Mouse (Mus musculus) embryonic facial prominence, embryonic 15.5 days (tissue): ENCODE measurements around the gene Btbd9. TPM values are rescaled to one million over a fixed set of nuclear protein-coding genes. Genes with fewer than 3 reads are reported as not detected.

Experiments used
- ATAC-seq: fragments of 200-750 bp; cut with Nextera tagmentation; 2 replicates; pipeline ENCODE4 v1.8.0; 2017; ENCODE audit warnings: low read depth, moderate TSS enrichment; ENCODE audit not compliant: insufficient number of reproducible peaks, low FRiP score, low TSS enrichment
- H3K27ac ChIP-seq: fragments of 300-500 bp; sonication (generic); replicated peaks from 2 replicates; pipeline ENCODE4 v1.5.1; 2015; ENCODE audit warnings: mild to moderate bottlenecking, inconsistent platforms
- H3K27me3 ChIP-seq: fragments of 300-500 bp; sonication (generic); 2 replicates; pipeline ENCODE4 v1.6.1; 2015; ENCODE audit warnings: inconsistent platforms
- H3K36me3 ChIP-seq: fragments of 300-500 bp; sonication (generic); 2 replicates; pipeline ENCODE4 v1.6.1; 2015; ENCODE audit warnings: mild to moderate bottlenecking, inconsistent platforms
- H3K4me1 ChIP-seq: fragments of 300-500 bp; sonication (generic); 2 replicates; pipeline ENCODE4 v1.6.1; 2015; ENCODE audit warnings: inconsistent platforms
- H3K4me2 ChIP-seq: fragments of 300-500 bp; sonication (generic); replicated peaks from 2 replicates; pipeline ENCODE4 v1.6.1; 2015; ENCODE audit warnings: mild to moderate bottlenecking, inconsistent platforms
- H3K4me3 ChIP-seq: fragments of 300-500 bp; sonication (generic); replicated peaks from 2 replicates; pipeline ENCODE4 v1.5.1; 2015; ENCODE audit warnings: mild to moderate bottlenecking, inconsistent platforms
- H3K9ac ChIP-seq: fragments of 300-500 bp; sonication (generic); 2 replicates; pipeline ENCODE4 v1.6.1; 2015; ENCODE audit warnings: inconsistent platforms
- H3K9me3 ChIP-seq: fragments of 300-500 bp; sonication (generic); replicated peaks from 2 replicates; pipeline ENCODE4 v1.6.1; 2016; ENCODE audit warnings: inconsistent platforms
- WGBS: fragments of 180-500 bp; shearing (Covaris S2); methylation state at CpG from one replicate; pipeline ENCODE4 v1.1.7; 2015; 5-methylcytosine and 5-hydroxymethylcytosine counted together
- polyA plus RNA-seq: library from polyadenylated mRNA; unstranded; fragments of >200 nt; fragmentation: Nextera tagmentation; extraction: Ambion mirVana; gene quantifications from 2 replicates; pipeline ENCODE4 v1.2.1, GENCODE M21; 2015

The Btbd9 gene
- polyA plus RNA-seq, 1 experiment from 2014 or later, result 56.6 TPM

DNA sequence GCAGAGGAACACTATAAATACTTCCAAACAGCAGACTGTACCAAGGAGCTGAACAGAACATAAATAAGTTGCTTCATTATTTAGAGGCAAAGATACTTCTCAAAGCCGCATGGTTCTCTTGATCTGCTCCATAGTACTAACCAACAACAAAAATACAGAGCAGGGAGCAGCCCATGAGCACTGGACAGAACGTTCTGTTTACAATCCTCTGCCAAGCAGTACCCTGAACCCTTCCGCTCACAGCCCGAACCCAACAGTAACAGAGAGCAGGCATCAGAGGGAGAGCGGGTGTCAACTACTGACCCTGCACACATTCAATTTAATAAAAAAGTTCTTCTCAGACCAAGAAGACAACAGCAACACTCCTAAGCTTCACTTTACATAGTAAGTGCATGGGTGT lies 117.4 kb downstream of the Btbd9 start:
- H3K4me1 ChIP-seq, result 0 out of 2 replicates have a peak, but pooled peaks cover 15% of the 10 kb centered on the region
- 0 out of 2 replicates have a peak, but pooled peaks cover 2% of the 10 kb centered on the region for H3K27me3 ChIP-seq
- H3K36me3 ChIP-seq, result no peaks in the 10 kb centered on the region
- H3K9me3 ChIP-seq, result no peaks in the 10 kb centered on the region
- no peak overlapping the region for H3K27ac ChIP-seq
- 90% methylated on average over 5 of the region's 5 CpGs for WGBS
- H3K4me2 ChIP-seq, result no peak overlapping the region
- H3K4me3 ChIP-seq, result no peak overlapping the region
- no peak overlapping the region for H3K9ac ChIP-seq
- ATAC-seq, result no peak

- no peak for ATAC-seq
- H3K4me1 ChIP-seq, result 0 out of 2 replicates have a peak, but pooled peaks cover 11% of the 10 kb centered on the region
- 0 out of 2 replicates have a peak, but pooled peaks cover 2% of the 10 kb centered on the region for H3K27me3 ChIP-seq
- 58% methylated on average over 3 of the region's 3 CpGs for WGBS
- H3K36me3 ChIP-seq, result no peaks in the 10 kb centered on the region
- no peak overlapping the region for H3K9ac ChIP-seq
- H3K4me3 ChIP-seq, result no peak overlapping the region
- no peak overlapping the region for H3K27ac ChIP-seq
- no peak overlapping the region for H3K4me2 ChIP-seq
- no peaks in the 10 kb centered on the region for H3K9me3 ChIP-seq
Measured at GRCm38 (mm10) chr17:30458301-30458700, 118.0 kb downstream of the Btbd9 start.

- 83% methylated on average over 7 of the region's 7 CpGs for WGBS
- Histone ChIP-seq H3K9me3 (no peaks in the 10 kb centered on the region), H3K36me3 (no peaks in the 10 kb centered on the region), H3K4me3 (no peak overlapping the region), H3K27me3 (0 out of 2 replicates have a peak, but pooled peaks cover 2% of the 10 kb centered on the region), H3K4me2 (no peak overlapping the region), H3K4me1 (0 out of 2 replicates have a peak, but pooled peaks cover 11% of the 10 kb centered on the region), H3K9ac (no peak overlapping the region), H3K27ac (no peak overlapping the region)
- ATAC-seq, result no peak
Measured at GRCm38 (mm10) chr17:30457486-30457885, 118.8 kb downstream of the Btbd9 start.

DNA sequence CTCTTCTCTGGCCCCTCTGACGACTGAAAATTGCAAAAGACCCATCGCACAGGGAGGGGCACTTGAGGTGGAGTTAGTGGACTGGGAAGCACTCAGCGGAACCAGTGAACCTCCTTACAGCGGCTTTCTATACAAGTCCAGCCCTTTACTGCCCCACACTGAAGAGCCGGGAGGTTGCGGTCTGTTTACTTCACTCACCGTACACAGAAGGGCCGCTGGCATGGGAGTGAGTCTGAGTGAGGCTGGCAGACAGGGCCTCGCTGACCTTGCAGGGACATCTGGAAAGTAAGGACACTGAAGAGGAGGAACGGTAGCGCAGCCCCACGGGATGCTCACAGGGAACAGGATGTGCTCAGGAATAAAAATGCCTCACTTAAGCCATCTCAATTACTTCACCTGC lies 120.0 kb downstream of the Btbd9 start:
- 75% methylated on average over 12 of the region's 12 CpGs for WGBS
- Histone ChIP-seq H3K36me3 (no peaks in the 10 kb centered on the region), H3K9me3 (no peaks in the 10 kb centered on the region), H3K9ac (no peak overlapping the region), H3K27me3 (0 out of 2 replicates have a peak, but pooled peaks cover 2% of the 10 kb centered on the region), H3K4me1 (0 out of 2 replicates have a peak, but pooled peaks cover 11% of the 10 kb centered on the region), H3K27ac (no peak overlapping the region), H3K4me3 (no peak overlapping the region), H3K4me2 (no peak overlapping the region)
- ATAC-seq, result no peak

DNA sequence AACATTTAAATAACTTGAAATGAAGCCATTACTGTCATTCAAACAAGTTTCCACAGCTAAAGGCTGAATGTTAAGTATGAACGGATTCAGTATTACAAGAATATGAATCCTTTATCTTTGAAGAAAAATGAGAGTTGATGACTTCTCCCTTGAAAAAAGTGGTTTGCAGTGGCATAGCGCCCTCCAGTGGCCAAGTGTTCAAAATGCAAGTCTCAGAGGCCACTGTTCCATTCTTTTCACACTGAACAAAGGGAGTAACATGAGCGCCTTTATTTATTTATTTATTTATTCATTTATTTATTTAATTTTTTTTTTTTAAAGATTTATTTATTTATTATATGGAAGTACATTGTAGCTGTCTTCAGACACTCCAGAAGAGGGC lies 121.4 kb downstream of the Btbd9 start:
- H3K27ac ChIP-seq, result no peak overlapping the region
- no peaks in the 10 kb centered on the region for H3K36me3 ChIP-seq
- ATAC-seq, result no peak
- H3K4me1 ChIP-seq, result 0 out of 2 replicates have a peak, but pooled peaks cover 11% of the 10 kb centered on the region
- no peak overlapping the region for H3K4me3 ChIP-seq
- 0 out of 2 replicates have a peak, but pooled peaks cover 2% of the 10 kb centered on the region for H3K27me3 ChIP-seq
- no peak overlapping the region for H3K4me2 ChIP-seq
- 16% methylated on average over 3 of the region's 3 CpGs for WGBS
- H3K9ac ChIP-seq, result no peak overlapping the region
- H3K9me3 ChIP-seq, result no peaks in the 10 kb centered on the region

DNA sequence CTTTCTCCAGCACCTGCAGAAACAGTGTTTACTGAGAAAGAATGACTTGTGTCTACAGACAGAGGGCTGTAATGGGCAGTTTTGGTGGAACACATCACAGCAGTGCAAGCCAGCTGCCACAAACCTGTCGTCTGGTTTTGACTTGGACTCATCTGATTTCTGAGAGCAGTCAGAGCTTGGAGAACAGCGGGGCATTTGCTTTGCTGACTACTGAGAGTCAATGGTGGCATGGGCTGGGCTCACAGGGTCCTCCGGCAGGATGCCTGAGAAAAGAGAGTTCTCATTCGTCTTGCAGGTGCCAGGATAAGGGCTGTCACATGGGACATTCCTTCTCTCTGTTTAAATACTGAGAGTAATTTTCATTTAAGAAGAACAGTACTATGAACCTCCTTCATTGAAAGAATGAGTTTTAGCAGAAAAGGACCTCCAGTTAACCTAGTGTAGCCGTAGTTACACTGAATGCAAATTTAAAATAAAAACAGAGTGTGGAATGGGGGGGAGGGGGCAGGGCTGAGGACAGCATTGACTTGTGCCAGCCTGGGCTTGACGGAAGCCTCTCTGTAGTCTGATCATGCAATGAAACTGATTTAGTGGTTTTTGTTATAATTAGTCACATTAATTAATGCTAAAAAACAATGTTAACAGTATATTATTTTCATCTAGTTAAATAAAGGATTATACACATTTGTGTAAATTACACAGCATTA lies 122.0 kb downstream of the Btbd9 start:
- Histone ChIP-seq H3K4me3 (no peak overlapping the region), H3K9me3 (no peaks in the 10 kb centered on the region), H3K36me3 (no peaks in the 10 kb centered on the region), H3K9ac (no peak overlapping the region), H3K27ac (no peak overlapping the region), H3K4me1 (0 out of 2 replicates have a peak, but pooled peaks cover 11% of the 10 kb centered on the region), H3K4me2 (no peak overlapping the region), H3K27me3 (0 out of 2 replicates have a peak, but pooled peaks cover 2% of the 10 kb centered on the region)
- no peak; the same call in 1 of the 2 replicates for ATAC-seq
- 56% methylated on average over 6 of the region's 6 CpGs for WGBS

GRCm38 (mm10) chr17:30453272-30453671 lies 123.0 kb downstream of the Btbd9 start:
- Histone ChIP-seq H3K4me3 (no peak overlapping the region), H3K36me3 (no peaks in the 10 kb centered on the region), H3K4me1 (0 out of 2 replicates have a peak, but pooled peaks cover 3% of the 10 kb centered on the region), H3K9ac (no peak overlapping the region), H3K27me3 (0 out of 2 replicates have a peak, but pooled peaks cover 2% of the 10 kb centered on the region), H3K4me2 (no peak overlapping the region), H3K9me3 (no peaks in the 10 kb centered on the region), H3K27ac (no peak overlapping the region)
- ATAC-seq, result no peak
- WGBS, result 38% methylated on average over 4 of the region's 4 CpGs

DNA sequence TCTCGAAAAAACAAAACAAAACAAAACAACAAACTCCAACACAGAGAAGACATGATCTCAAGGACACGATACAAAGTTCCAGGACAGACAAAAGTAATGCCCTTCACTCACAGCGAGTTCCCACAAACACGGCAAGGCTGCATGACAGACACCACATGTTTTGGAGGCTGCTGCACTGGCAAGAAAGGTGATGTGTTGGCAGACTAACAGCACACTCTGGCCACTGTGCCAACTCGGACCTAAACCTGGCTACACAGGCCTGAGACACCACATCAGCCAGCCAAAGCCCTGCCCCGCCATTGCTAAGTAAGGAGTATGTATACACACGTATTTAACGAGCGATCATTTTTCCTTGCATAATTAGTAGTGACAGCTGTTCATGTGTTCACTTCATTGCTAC lies 123.9 kb downstream of the Btbd9 start:
- Histone ChIP-seq H3K27me3 (0 out of 2 replicates have a peak, but pooled peaks cover 2% of the 10 kb centered on the region), H3K4me3 (no peak overlapping the region), H3K9ac (no peak overlapping the region), H3K27ac (no peak overlapping the region), H3K4me1 (no peaks in the 10 kb centered on the region), H3K9me3 (no peaks in the 10 kb centered on the region), H3K36me3 (no peaks in the 10 kb centered on the region), H3K4me2 (no peak overlapping the region)
- ATAC-seq, result no peak
- WGBS, result 86% methylated on average over 9 of the region's 9 CpGs

GRCm38 (mm10) chr17:30448562-30448961 lies 127.7 kb downstream of the Btbd9 start:
- Histone ChIP-seq H3K27me3 (no peaks in the 10 kb centered on the region), H3K4me1 (no peaks in the 10 kb centered on the region), H3K36me3 (no peaks in the 10 kb centered on the region), H3K4me3 (no peak overlapping the region), H3K4me2 (no peak overlapping the region), H3K9ac (no peak overlapping the region), H3K27ac (no peak overlapping the region), H3K9me3 (no peaks in the 10 kb centered on the region)
- no peak for ATAC-seq
- 79% methylated on average over 5 of the region's 5 CpGs for WGBS

DNA sequence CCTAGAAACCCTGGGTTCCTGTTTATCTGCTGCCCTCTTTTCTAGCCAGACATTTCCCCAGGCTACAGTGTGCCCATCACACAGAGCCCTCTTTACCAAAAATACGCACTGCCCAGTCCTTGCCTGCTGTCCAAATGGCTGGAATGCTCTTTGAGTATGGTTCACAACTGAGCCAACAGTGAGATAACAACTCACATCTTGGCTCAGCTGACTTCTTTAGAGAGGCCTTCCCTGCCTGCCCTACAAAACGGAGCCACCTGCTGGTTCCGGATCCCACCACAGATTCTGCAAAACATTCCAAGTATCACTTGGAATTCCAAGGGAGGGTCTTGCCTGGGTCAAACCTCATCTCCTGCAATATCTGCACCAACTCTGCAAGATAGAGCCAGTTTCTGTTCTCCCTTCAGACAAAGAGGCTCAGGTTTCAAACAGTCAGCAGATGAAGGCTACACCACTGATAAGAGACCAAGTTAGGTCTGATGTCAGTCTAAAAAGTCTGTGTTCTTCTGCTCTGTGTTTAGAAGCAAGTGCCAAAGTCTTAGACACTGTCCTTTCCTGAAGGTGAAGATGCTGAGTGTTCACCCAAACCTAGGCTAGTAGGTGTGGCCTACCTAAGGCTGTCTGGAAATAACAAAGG lies 130.4 kb downstream of the Btbd9 start:
- no peak overlapping the region for H3K9ac ChIP-seq
- no peak overlapping the region for H3K27ac ChIP-seq
- no peaks in the 10 kb centered on the region for H3K4me1 ChIP-seq
- H3K4me3 ChIP-seq, result no peak overlapping the region
- WGBS, result 92% methylated on average over 3 of the region's 3 CpGs
- ATAC-seq, result no peak
- H3K27me3 ChIP-seq, result no peaks in the 10 kb centered on the region
- H3K4me2 ChIP-seq, result no peak overlapping the region
- no peaks in the 10 kb centered on the region for H3K9me3 ChIP-seq
- no peaks in the 10 kb centered on the region for H3K36me3 ChIP-seq

DNA sequence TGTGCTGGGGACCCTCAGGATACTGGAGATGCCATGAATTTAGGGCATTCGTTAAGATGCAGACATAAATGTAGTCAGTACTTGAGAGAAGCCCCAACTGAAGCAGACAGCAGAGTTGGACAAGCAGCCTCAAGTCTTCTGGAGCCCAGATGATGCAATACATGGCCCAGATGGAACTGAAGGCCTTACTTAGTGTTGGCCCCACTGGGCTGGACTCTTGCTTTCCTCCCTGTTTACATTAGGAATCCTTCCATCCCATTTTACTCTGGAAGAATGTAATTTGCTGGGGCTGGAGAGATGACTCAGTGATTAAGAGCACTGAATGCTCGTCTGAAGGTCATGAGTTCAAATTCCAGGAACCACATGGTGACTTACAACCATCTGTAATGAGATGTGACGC lies 136.6 kb downstream of the Btbd9 start:
- no peak for ATAC-seq
- no peak overlapping the region for H3K9ac ChIP-seq
- WGBS, result 75% methylated on average over 3 of the region's 3 CpGs
- no peak overlapping the region for H3K4me2 ChIP-seq
- no peak overlapping the region for H3K27ac ChIP-seq
- H3K36me3 ChIP-seq, result no peaks in the 10 kb centered on the region
- H3K4me3 ChIP-seq, result no peak overlapping the region
- no peaks in the 10 kb centered on the region for H3K27me3 ChIP-seq
- H3K9me3 ChIP-seq, result no peaks in the 10 kb centered on the region
- H3K4me1 ChIP-seq, result no peaks in the 10 kb centered on the region
